Mouse (Mus musculus): Measurements from ENCODE around the gene 1700013F07Rik.
"Not testable (repeated sequence)": the region's sequence is repeated elsewhere in the genome, so short reads cannot be mapped to it uniquely, and the experiment has no call there.

The 1700013F07Rik gene

DNA sequence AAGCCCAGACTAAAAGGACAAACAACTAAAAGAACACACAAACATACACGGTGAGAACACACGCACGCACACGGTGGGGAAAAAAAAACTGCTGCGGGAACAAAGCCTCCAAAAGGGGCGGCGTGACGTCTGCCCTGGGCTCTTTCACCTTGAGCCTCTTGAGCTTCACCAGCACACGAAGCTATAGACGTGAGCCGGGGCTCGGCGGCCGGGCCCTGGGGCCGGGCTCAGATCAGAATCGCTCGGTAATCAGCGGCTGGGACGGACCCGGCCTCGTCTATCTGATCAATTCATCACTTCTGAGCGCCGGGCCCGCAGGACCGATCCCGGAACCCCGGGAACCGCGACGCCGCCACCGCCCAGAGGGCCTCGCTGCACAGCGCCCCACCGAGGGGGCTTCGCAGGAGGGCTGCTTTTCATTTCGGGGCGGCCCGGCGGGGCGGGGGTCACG is 20.2 kb downstream of the 1700013F07Rik start:
- peak; percentile 3 to 53 for DNase-seq (ENCODE audit: low spot score in 2 of 2)

- DNase-seq (ENCODE audit: low spot score in 2 of 2) = peak; percentile 81 to 85
These were observed 20.8 kb downstream of the 1700013F07Rik start for GRCm38 (mm10) chr3:108554587-108555312.

GRCm38 (mm10) chr3:108557888-108558287 is 23.9 kb downstream of the 1700013F07Rik start:
- DNase-seq (ENCODE audit: low spot score in 2 of 2) = no peak

DNA sequence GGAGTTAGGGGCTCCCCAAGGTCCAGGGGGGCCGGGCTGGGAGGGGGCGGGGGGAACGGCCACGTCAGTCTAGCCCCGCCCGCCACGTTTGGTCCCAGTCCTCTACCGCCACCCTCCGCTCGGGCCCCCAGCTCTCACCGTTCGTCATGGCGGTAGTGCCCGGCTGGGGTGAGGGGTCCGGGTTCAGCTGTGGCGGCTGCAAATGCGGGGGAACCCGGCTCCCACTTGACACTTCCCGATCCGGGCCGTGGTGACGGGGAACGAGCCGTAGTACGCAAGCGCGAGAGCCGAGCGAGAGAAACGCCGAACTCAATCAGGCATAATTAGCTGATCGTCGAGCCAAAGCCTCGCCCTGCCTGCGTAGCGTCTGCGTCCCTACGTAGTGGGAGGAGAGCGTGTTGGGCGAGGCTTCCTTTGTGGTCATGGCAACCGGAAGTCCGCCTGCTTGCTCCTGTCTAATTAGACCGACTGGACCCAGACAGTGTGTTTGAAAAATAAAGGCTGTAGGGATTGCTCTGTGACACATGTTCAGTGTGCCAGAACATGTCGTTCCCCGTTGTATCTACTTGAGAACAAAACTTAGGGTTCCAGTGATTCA is 28.3 kb downstream of the 1700013F07Rik start, which contains the start of gene Tmem167b:
Tmem167b (minus strand) TSS at position 334 of the 598 bp plus-strand sequence.
- peak; percentile 94 to 97 for DNase-seq (ENCODE audit: low spot score in 2 of 2)

DNA sequence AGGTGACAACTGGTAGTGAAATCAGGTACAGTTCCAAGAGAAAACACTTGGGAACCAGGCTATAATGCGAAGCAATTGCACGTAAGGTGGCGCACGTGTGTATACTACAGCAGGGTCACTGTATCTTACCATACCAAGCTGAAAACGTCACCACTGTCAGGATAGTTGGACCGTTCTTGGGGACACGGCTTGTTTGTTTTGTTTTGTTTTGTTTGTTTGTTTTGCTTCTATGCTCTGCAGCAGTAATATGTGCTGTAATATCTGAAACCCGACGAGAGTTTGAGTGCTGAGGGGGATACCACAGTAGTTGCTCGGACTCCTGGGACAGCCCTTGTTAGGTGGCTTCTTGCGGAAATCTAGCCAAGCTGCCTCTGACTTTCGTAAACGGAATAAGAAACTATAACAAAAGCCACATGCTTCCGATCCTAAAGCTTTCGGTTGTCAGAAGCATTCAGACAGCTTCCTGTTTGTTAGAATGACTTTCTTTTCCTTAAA is 28.9 kb downstream of the 1700013F07Rik start:
- no peak for DNase-seq (ENCODE audit: low spot score in 2 of 2)

GRCm38 (mm10) chr3:108563309-108563708 is 29.4 kb downstream of the 1700013F07Rik start:
- DNase-seq (ENCODE audit: low spot score in 2 of 2) = peak; percentile 61 to 74

DNA sequence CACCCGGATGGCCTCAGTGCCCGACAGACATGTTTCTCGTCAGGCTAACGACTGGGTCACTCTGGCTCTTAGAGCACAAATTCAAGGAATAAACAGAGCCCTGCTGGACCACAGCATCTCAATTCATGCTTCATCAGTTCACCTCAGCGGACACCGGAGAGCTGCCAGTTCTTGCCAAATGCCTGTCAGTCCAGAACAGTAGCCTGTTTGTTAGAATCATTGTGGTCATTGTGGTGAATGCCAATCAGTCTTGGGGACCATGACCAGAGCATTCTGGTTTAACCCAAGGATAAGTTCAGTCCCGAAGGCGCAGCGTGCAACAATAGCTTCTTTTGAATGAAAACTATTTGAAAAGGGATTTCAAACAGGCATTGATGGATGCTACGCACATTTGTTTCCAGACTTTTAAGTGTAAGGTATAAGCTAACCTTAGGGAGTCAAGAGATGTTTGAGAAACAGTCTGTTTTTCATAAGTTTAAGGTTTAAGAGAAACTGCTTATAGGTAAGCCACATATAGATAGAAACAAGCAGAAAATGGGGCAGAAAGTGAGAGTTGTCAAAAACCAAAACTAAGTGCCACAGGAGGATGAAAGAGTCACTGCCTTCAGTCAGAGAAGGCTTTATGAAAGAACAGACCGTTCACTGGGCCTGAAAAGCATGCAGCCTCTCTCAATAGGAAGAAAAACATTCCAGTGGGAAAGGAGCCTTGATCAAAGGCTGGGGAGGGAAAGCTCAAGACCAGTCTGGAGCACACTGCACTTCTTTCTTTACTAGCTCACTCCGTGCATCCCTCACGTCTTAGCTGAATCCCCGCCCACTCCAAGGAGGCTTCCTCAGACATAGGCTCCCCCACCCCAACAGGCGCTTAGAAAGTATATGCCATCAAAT is 34.3 kb downstream of the 1700013F07Rik start:
- no peak for DNase-seq (ENCODE audit: low spot score in 2 of 2)

DNA sequence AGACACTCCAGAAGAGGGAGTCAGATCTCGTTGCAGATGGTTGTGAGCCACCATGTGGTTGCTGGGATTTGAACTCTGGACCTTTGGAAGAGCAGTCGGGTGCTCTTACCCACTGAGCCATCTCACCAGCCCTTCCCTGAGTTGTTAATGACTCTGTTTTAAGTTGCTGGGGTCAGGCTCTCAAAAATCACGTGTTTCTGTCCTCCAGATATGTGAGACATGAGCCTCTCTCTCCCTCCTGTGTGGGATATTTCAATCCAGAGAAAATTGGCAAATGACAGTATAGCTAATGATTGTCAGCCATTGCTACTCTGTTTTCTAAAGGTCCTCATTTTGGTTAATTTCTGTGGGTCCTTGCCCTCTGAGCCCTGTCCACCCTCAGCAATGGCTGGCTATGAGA is 35.7 kb downstream of the 1700013F07Rik start:
- DNase-seq (ENCODE audit: low spot score in 2 of 2) = not testable (repeated sequence)

- no peak for DNase-seq (ENCODE audit: low spot score in 2 of 2)
These were observed 36.9 kb downstream of the 1700013F07Rik start for GRCm38 (mm10) chr3:108570813-108571212.

GRCm38 (mm10) chr3:108571443-108572294 is 37.7 kb downstream of the 1700013F07Rik start, which contains the start of gene Taf13:
Gene Taf13, plus strand, starts transcription at chr3:108571698.
- DNase-seq (ENCODE audit: low spot score in 2 of 2) = peak; percentile 90 to 93

GRCm38 (mm10) chr3:108572309-108573010 is 38.5 kb downstream of the 1700013F07Rik start:
- no peak for DNase-seq (ENCODE audit: low spot score in 2 of 2)

DNA sequence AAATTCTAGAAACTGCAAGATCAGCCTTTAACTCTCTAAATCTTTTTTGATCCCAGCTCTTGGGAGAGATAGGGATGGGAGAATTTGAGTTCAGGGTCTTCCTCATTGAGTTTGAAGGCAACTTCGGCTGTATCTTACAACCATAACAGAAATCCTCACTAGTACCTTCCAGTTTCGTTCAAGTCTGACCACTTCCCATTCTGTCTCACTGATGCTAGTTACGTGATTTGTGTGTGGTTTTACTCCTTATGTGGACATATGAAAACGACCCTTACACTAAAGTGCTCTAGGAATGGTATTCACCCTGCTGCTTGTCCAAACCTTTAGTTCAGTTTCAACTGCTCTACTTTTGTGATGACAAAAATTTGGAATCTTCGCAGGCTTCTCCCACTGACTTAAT is 40.1 kb downstream of the 1700013F07Rik start:
- no peak for DNase-seq (ENCODE audit: low spot score in 2 of 2)

DNA sequence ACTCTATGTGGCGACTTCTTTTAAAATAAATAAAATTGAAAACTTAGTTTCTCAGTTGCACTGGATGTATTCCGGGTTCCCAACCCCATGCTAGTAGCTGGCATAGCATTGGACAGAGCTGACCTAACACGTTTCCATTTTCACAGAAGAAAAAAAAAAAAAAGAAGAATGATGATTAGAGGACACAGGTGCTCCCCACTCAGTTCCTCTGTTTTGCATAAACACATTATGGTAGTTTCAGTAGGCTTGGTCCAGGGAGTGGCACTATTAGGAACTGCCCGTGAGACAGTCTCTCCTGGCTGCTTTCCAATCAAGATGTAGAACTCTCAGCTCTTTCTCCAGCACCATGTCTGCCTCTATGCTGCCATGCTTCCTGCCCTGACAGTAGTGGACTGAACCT is 50.6 kb downstream of the 1700013F07Rik start:
- no peak for DNase-seq (ENCODE audit: low spot score in 2 of 2)

GRCm38 (mm10) chr3:108588446-108588845 is 54.5 kb downstream of the 1700013F07Rik start:
- DNase-seq (ENCODE audit: low spot score in 2 of 2) = no peak

DNA sequence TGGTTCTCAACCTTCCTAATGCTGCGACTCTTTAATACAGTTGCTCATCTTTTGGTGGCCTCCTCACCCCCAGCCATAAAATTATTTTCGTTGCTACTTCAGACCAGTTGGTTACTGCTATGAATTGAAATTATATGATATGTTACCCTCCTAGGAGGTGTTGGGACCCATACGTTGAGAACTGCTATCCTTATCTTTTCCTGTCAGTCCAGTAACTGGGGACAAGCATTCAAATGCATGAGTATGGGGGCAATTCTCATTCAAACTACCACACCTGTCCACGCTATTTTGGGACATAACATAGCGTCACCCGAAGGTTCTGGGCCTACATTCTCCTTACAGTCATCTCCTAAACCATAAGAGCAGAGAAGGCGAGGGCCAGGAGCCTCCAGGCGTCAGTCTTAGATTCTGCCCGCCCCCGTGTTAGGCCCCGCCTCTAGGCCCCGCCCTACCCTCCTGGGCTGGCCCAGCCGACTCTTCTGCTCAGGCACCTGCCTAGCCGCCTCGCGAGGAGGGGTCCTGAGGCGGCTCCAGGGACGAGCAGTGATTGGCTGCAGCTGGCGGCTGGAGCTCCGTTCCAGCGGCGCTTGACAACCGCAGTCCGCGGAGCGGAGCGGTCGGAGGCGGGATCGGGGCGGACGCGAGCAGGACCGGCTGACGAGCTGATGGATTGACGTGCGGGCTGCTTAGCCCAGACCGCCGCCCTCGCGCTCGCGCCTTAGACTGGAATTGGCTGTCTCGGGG is 57.0 kb downstream of the 1700013F07Rik start, which contains the start of gene Wdr47:
Wdr47 (plus strand) TSS at position 494 of the 744 bp plus-strand sequence.
- peak; percentile 92 to 93 for DNase-seq (ENCODE audit: low spot score in 2 of 2)

DNA sequence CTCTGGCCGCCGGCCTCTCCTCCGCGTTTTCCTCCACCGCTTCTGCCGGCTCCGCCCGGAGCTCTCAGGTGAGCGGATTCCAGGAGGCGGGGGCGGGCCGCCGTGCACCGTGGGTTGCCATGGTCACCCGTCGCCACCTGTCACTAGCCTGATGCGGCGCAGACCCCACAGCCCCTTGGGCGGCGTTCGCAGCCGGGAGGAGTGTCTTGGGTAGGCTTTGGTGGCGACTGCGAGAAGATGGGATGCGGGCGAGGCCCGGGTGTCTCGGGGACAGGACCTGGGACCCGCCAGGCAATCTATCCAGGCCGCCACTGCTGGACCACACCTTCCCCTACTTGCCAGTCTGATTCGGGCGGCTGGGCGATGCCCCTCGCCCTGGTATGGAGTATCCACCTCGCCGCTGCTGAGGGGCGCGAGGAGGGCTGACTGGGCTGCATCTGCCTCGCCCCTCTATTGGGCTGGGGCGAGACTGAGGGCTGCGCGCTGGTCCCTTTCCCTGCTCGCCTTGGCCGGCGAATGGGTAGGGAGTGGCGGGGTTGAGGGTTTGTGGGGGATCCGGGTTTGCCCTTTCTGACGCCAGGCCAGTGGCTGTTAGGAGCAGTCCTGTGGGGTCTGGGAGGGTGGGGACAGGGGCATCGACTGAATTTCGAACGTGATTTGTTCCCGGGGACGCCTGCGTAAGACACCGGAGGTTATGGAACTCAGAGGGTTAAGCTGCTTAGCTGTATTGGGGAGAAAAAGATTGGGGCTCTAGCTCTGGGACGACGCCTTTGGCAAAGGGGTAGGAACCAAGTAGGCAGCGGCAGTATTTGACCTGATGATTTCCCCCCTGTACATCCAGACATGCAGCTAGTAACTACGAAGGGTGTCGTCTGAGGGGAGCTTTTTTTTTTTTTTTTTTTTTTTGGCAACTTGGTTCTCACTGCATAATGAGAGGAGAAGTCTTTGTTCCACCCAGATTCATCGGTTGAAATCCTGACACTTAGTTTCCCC is 57.9 kb downstream of the 1700013F07Rik start:
- DNase-seq (ENCODE audit: low spot score in 2 of 2) = no peak
